Mouse (Mus musculus): ENCODE measurements at regions not wholly inside any gene's neighbourhood (a gene's known extent, or its start where the extent isn't known, plus 50 kb on each side); places are given as distances from the start of the nearest gene placed in this dataset.

GRCm38 (mm10) chr12:46040626-46041025 is 778.1 kb downstream of the Nova1 start:
- TF ChIP-seq CTCF (conservative IDR thresholded peaks at IDR 0.05; ENCODE audit: insufficient read depth, insufficient read length, low read depth, low read length) (no peak), POLR2A (IDR thresholded peaks at IDR 0.05; ENCODE audit: low read depth, low read length) (no peak)
